Mouse (Mus musculus) midbrain, embryonic 10.5 days (tissue): ENCODE data around the gene Mgat4b. TPM values are rescaled to one million over a fixed set of nuclear protein-coding genes. Genes with fewer than 3 reads are reported as not detected.

ENCODE experiments used
- DNase-seq: peaks from one replicate; pipeline ENCODE4 v3.0.0-alpha.2; 2017; ENCODE audit warnings: low spot score
- H3K27ac ChIP-seq: fragments of 300-500 bp; sonication (generic); replicated peaks from 2 replicates; pipeline ENCODE4 v1.5.1; 2016; ENCODE audit warnings: mild to moderate bottlenecking
- H3K27me3 ChIP-seq: fragments of 300-500 bp; sonication (generic); 2 replicates; pipeline ENCODE4 v1.6.1; 2016; ENCODE audit warnings: low read depth, mild to moderate bottlenecking; ENCODE audit not compliant: poor library complexity, severe bottlenecking
- H3K36me3 ChIP-seq: fragments of 300-500 bp; sonication (generic); 2 replicates; pipeline ENCODE4 v1.6.1; 2016; ENCODE audit warnings: mild to moderate bottlenecking, moderate library complexity
- H3K4me1 ChIP-seq: fragments of 300-500 bp; sonication (generic); 2 replicates; pipeline ENCODE4 v1.6.1; 2016
- H3K4me3 ChIP-seq: fragments of 300-500 bp; sonication (generic); 2 replicates; pipeline ENCODE4 v1.5.1; 2016; ENCODE audit warnings: mild to moderate bottlenecking, moderate library complexity
- H3K9me3 ChIP-seq: fragments of 300-500 bp; sonication (generic); replicated peaks from 2 replicates; pipeline ENCODE4 v1.6.1; 2016; ENCODE audit warnings: mild to moderate bottlenecking
- WGBS: fragments of 180-500 bp; shearing (Covaris S2); methylation state at CpG from one replicate; pipeline ENCODE4 v1.1.7; 2016; 5-methylcytosine and 5-hydroxymethylcytosine counted together
- microRNA-seq: library from miRNA; unstranded; fragments of <30 nt; microRNA quantifications from one replicate; pipeline ENCODE4, GENCODE M21; 2017
- polyA plus RNA-seq: library from polyadenylated mRNA; unstranded; fragments of >200 nt; fragmentation: Nextera tagmentation; extraction: Ambion mirVana; gene quantifications from 2 replicates; pipeline ENCODE4 v1.2.1, GENCODE M21; 2016

Gene Mgat4b
- polyA plus RNA-seq, 1 experiment from 2014 or later = 12.1 TPM

GRCm38 (mm10) chr11:50272819-50273218 lies 62.1 kb downstream of the Mgat4b start:
- WGBS = 89% methylated on average over 2 of the region's 2 CpGs
- Histone ChIP-seq H3K27me3 (no peaks in the 10 kb centered on the region), H3K36me3 (peaks cover 31% of the 10 kb centered on the region), H3K9me3 (no peaks in the 10 kb centered on the region), H3K27ac (no peak overlapping the region), H3K4me1 (peaks cover 2% of the 10 kb centered on the region; the same call in 1 of the 2 replicates), H3K4me3 (no peak overlapping the region)
- no peak for DNase-seq

GRCm38 (mm10) chr11:50275077-50275476 lies 64.4 kb downstream of the Mgat4b start:
- 94% methylated on average over 2 of the region's 2 CpGs for WGBS
- Histone ChIP-seq H3K27me3 (no peaks in the 10 kb centered on the region), H3K27ac (no peak overlapping the region), H3K4me3 (no peak overlapping the region), H3K36me3 (peaks cover 35% of the 10 kb centered on the region), H3K9me3 (no peaks in the 10 kb centered on the region), H3K4me1 (peaks cover 2% of the 10 kb centered on the region; the same call in 1 of the 2 replicates)
- no peak for DNase-seq

DNA sequence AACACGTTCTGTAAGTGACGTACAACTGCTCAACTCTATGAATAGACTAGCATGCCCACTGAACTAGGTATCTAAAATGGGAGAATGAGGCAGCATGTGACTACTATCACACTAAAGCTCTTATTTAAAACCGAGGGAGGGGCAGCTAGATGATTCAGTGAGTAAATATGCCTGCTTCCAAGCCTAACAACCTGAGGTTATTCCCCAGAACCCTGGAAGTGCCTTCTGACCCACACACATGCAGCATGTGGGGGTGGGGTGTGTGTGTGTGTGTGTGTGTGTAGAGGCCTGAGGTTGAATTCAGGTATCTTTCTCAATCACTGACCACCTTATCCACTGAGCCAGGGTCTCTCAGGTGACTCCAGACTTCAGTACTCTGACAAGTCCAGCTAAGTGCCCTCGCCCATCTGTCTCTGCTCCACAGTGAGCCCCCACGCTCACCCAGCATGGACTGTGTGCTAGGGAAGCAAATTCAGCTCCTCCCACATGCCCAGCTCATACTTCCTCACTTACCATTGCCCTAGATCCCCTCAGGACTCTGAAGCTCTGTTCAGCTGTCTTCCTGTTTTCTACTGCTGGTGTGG lies 65.0 kb downstream of the Mgat4b start:
- no peak for DNase-seq
- H3K27me3 ChIP-seq = no peaks in the 10 kb centered on the region
- WGBS = 91% methylated on average over 5 of the region's 5 CpGs
- no peak overlapping the region for H3K27ac ChIP-seq
- H3K9me3 ChIP-seq = no peaks in the 10 kb centered on the region
- no peak overlapping the region for H3K4me3 ChIP-seq
- H3K4me1 ChIP-seq = peaks cover 2% of the 10 kb centered on the region; the same call in 1 of the 2 replicates
- peaks cover 37% of the 10 kb centered on the region for H3K36me3 ChIP-seq

DNA sequence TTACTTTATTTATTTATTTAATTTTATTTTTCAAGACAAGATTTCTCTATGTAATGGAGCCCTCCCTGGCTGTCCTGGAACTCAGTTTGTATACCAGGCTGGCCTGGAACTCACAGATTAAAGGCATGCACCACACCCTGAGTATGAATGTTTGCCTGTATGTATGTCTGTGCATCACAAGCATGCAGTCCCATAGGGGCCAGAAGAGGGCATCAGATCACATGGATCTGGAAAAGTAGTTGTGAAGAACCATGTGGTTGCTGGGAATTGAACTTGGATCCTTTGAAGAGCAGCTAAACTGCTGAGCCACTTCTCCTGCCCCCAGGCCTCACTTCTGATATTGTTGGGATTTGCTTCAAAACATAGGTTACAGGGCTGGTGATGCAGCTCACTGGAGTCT lies 66.3 kb downstream of the Mgat4b start:
- no peak for DNase-seq
- Histone ChIP-seq H3K27ac (no peak overlapping the region), H3K27me3 (no peaks in the 10 kb centered on the region), H3K9me3 (no peaks in the 10 kb centered on the region), H3K36me3 (peaks cover 44% of the 10 kb centered on the region), H3K4me1 (peaks cover 2% of the 10 kb centered on the region; the same call in 1 of the 2 replicates), H3K4me3 (no peak overlapping the region)

- DNase-seq = no peak
- no peaks in the 10 kb centered on the region for H3K9me3 ChIP-seq
- H3K27me3 ChIP-seq = no peaks in the 10 kb centered on the region
- no peak overlapping the region for H3K27ac ChIP-seq
- H3K36me3 ChIP-seq = peaks cover 45% of the 10 kb centered on the region
- no peak overlapping the region for H3K4me3 ChIP-seq
- WGBS = 93% methylated on average over 6 of the region's 6 CpGs
- peaks cover 2% of the 10 kb centered on the region; the same call in 1 of the 2 replicates for H3K4me1 ChIP-seq
Observed at GRCm38 (mm10) chr11:50277706-50278105, 67.0 kb downstream of the Mgat4b start.

DNA sequence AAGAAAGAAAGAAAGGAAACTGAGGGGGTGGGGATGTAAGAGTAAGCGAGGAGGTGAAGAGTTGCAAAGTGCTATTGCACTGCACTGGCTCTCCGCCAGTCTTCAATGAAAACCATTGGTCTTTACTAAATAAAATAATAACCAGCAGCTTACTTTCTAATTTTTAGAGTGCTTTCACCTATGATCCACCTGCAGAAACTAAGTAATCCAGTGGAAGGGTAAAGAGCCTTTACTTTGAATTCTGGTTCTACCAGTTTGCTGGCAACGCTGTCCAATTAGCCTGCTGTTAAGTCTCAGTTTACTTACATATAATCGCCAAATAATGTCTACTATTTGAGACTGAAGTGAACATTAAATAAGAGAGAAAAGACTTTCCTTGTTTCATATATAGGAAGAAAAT lies 68.3 kb downstream of the Mgat4b start:
- H3K27ac ChIP-seq = no peak overlapping the region
- H3K27me3 ChIP-seq = no peaks in the 10 kb centered on the region
- H3K36me3 ChIP-seq = peaks cover 51% of the 10 kb centered on the region
- H3K4me1 ChIP-seq = peaks cover 2% of the 10 kb centered on the region; the same call in 1 of the 2 replicates
- 94% methylated on average over 4 of the region's 4 CpGs for WGBS
- H3K9me3 ChIP-seq = no peaks in the 10 kb centered on the region
- H3K4me3 ChIP-seq = no peak overlapping the region
- no peak for DNase-seq

DNA sequence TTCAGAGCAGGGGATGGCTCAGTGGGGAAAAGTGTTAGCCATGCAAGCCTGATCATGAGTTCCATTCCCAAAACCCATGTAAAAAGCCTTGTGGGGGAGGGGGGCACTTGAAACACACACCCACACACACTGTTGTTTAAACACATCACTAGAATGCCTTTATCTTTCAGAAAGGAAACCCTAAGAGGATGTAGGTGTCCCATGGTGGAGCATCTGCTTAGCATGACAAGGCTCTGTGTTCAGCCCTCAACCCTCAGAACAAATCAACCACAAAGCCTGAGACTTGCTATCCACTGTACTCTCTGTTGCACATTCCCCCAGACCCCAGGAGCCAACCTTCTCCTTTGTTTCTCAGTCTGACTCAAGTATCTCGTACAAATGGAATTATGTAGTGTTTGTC lies 69.4 kb downstream of the Mgat4b start:
- DNase-seq = no peak
- peaks cover 52% of the 10 kb centered on the region for H3K36me3 ChIP-seq
- no peak overlapping the region for H3K27ac ChIP-seq
- 85% methylated on average over 1 of the region's 1 CpGs for WGBS
- peaks cover 2% of the 10 kb centered on the region; the same call in 1 of the 2 replicates for H3K4me1 ChIP-seq
- no peak overlapping the region for H3K4me3 ChIP-seq
- no peaks in the 10 kb centered on the region for H3K27me3 ChIP-seq
- no peaks in the 10 kb centered on the region for H3K9me3 ChIP-seq

Small RNAs within 50 kb of the gene (microRNA-seq; reads per million reads assigned to microRNA genes)
- not detected for gene Mir6919

Other genes with a start within 250 kb of the Mgat4b start
- 60.5 and 64.4 TPM in 2 replicates for gene Rnf130, start 185.5 kb upstream of the Mgat4b start, polyA plus RNA-seq
- gene Tbc1d9b, start 79.5 kb upstream of the Mgat4b start, polyA plus RNA-seq = 33.6 and 39.8 TPM in 2 replicates
- 23.4 and 23.8 TPM in 2 replicates for gene Mrnip, start 36.4 kb upstream of the Mgat4b start, polyA plus RNA-seq
- 136 and 165 TPM in 2 replicates for gene Sqstm1, start 63 bp upstream of the Mgat4b start, polyA plus RNA-seq
- 0.75 and 1.2 TPM in 2 replicates for gene Ltc4s, start 27.7 kb downstream of the Mgat4b start, polyA plus RNA-seq
- gene Maml1, start 81.4 kb downstream of the Mgat4b start, polyA plus RNA-seq = 5.4 and 5.6 TPM in 2 replicates
- 324 and 343 TPM in 2 replicates for gene Canx, start 114.8 kb downstream of the Mgat4b start, polyA plus RNA-seq
- 0.20 and 0.35 TPM in 2 replicates for gene Cby3, start 143.6 kb downstream of the Mgat4b start, polyA plus RNA-seq
- gene Hnrnph1, start 166.1 kb downstream of the Mgat4b start, polyA plus RNA-seq = 612 and 627 TPM in 2 replicates
- 21.1 and 22.3 TPM in 2 replicates for gene Rufy1, start 220.2 kb downstream of the Mgat4b start, polyA plus RNA-seq